Mouse (Mus musculus) liver, adult 2 months (tissue): Measurements from ENCODE around the gene Srsf10. TPM values are rescaled to one million over a fixed set of nuclear protein-coding genes. Genes with fewer than 3 reads are reported as not detected.

Experiments
- DNase-seq: peaks from one replicate; pipeline ENCODE4 v3.0.0-alpha.2; 2011; ENCODE audit warnings: low read depth, low spot score; ENCODE audit errors: extremely low read depth
- H3K27ac ChIP-seq: fragments of 200-500 bp; replicated peaks from 2 replicates; pipeline ENCODE4 v1.5.1; 2012; ENCODE audit warnings: low read depth, mild to moderate bottlenecking, control low read depth, inconsistent platforms, low read length; ENCODE audit not compliant: insufficient read depth
- H3K27me3 ChIP-seq: fragments of 200-500 bp; 2 replicates; pipeline ENCODE4 v1.6.1; 2012; ENCODE audit warnings: mild to moderate bottlenecking, moderate library complexity, low read length, inconsistent platforms; ENCODE audit not compliant: control insufficient read depth, insufficient read depth
- H3K36me3 ChIP-seq: fragments of 200-500 bp; 2 replicates; pipeline ENCODE4 v1.6.1; 2012; ENCODE audit warnings: low read length, inconsistent platforms; ENCODE audit not compliant: control insufficient read depth, insufficient read depth
- H3K4me1 ChIP-seq: fragments of 200-500 bp; 2 replicates; pipeline ENCODE4 v1.6.1; 2011; ENCODE audit warnings: low read length; ENCODE audit not compliant: control insufficient read depth, insufficient read depth
- H3K4me3 ChIP-seq: fragments of 200-500 bp; 2 replicates; pipeline ENCODE4 v1.5.1; 2011; ENCODE audit warnings: low read depth, mild to moderate bottlenecking, control low read depth, low read length, moderate library complexity; ENCODE audit not compliant: insufficient read depth
- H3K79me2 ChIP-seq: fragments of 200-500 bp; 2 replicates; pipeline ENCODE4 v1.6.1; 2012; ENCODE audit warnings: inconsistent platforms, mild to moderate bottlenecking, low read length, moderate library complexity; ENCODE audit not compliant: control insufficient read depth, insufficient read depth
- H3K9ac ChIP-seq: fragments of 200-500 bp; 2 replicates; pipeline ENCODE4 v1.6.1; 2012; ENCODE audit warnings: low read depth, mild to moderate bottlenecking, control low read depth, inconsistent platforms, low read length
- CTCF ChIP-seq: fragments of 200-500 bp; IDR thresholded peaks from 2 replicates; pipeline ENCODE4 v1.5.1; 2011; ENCODE audit warnings: low read depth, low read length, control low read depth
- POLR2A ChIP-seq: fragments of 200-500 bp; IDR thresholded peaks from 2 replicates; pipeline ENCODE4 v1.6.1; 2011; ENCODE audit warnings: low read length, control low read depth; ENCODE audit not compliant: insufficient read depth; ENCODE audit errors: extremely low read depth
- WGBS: fragments of 180-500 bp; shearing (Covaris S2); methylation state at CpG from one replicate; pipeline ENCODE4 v1.1.7; 2018; 5-methylcytosine and 5-hydroxymethylcytosine counted together
- polyA plus RNA-seq: library from polyadenylated mRNA; depleted of rRNA; stranded (reverse); fragments of >200 nt; gene quantifications from 2 replicates; pipeline ENCODE4 v1.2.3, GENCODE M21; 2012
- total RNA-seq: library from RNA; depleted of rRNA; stranded (reverse); fragments of >200 nt; gene quantifications from 2 replicates; pipeline ENCODE4 v1.2.3, GENCODE M21; 2014

The Srsf10 gene
- total and polyA plus RNA-seq, 2 experiments = 31.3 to 32.9 TPM

- peak; percentile 90 for DNase-seq
- Histone ChIP-seq H3K27ac (peak within 1 kb of the TSS; percentile 94), H3K4me1 (peaks cover 32% of the 10 kb centered on the region), H3K27me3 (no peaks in the 10 kb centered on the region), H3K79me2 (peaks cover 4% of the 10 kb centered on the region; the same call in 1 of the 2 replicates), H3K4me3 (peak within 1 kb of the TSS; percentile 78), H3K36me3 (peaks cover 24% of the 10 kb centered on the region), H3K9ac (peak within 1 kb of the TSS; percentile 95)
- WGBS = under 1% methylated on average over 58 of the region's 60 CpGs
- no peak for TF ChIP-seq CTCF
- peak; percentile 79 for TF ChIP-seq POLR2A
Measured at GRCm38 (mm10) chr4:135873526-135874202, 18.1 kb downstream of the Srsf10 start, which contains the start of gene Pnrc2. Gene Pnrc2 (minus strand): TSS chr4:135873850.

- peaks cover 4% of the 10 kb centered on the region; the same call in 1 of the 2 replicates for H3K79me2 ChIP-seq
- peaks cover 32% of the 10 kb centered on the region for H3K4me1 ChIP-seq
- no peak overlapping the region for H3K4me3 ChIP-seq
- 76% methylated on average over 10 of the region's 10 CpGs for WGBS
- peak overlapping the region; percentile 94 for H3K27ac ChIP-seq
- no peak overlapping the region for H3K9ac ChIP-seq
- H3K36me3 ChIP-seq = peaks cover 17% of the 10 kb centered on the region
- TF ChIP-seq POLR2A = no peak
- TF ChIP-seq CTCF = no peak
- DNase-seq = no peak
- no peaks in the 10 kb centered on the region for H3K27me3 ChIP-seq
Measured at GRCm38 (mm10) chr4:135874564-135875535, 19.3 kb downstream of the Srsf10 start.

GRCm38 (mm10) chr4:135875546-135875945 lies 20.0 kb downstream of the Srsf10 start:
- H3K9ac ChIP-seq = no peak overlapping the region
- no peak for DNase-seq
- H3K4me1 ChIP-seq = peaks cover 30% of the 10 kb centered on the region
- TF ChIP-seq POLR2A = no peak
- TF ChIP-seq CTCF = no peak
- no peak overlapping the region for H3K4me3 ChIP-seq
- no peaks in the 10 kb centered on the region for H3K27me3 ChIP-seq
- H3K36me3 ChIP-seq = peaks cover 14% of the 10 kb centered on the region
- H3K27ac ChIP-seq = peak overlapping the region; percentile 94
- WGBS = 67% methylated on average over 7 of the region's 7 CpGs
- H3K79me2 ChIP-seq = peaks cover 4% of the 10 kb centered on the region; the same call in 1 of the 2 replicates

GRCm38 (mm10) chr4:135875991-135876582 lies 20.5 kb downstream of the Srsf10 start:
- WGBS = 13% methylated on average over 9 of the region's 9 CpGs

GRCm38 (mm10) chr4:135876583-135877020 lies 21.1 kb downstream of the Srsf10 start:
- no peak for TF ChIP-seq POLR2A
- no peak for TF ChIP-seq CTCF
- Histone ChIP-seq H3K4me3 (no peak overlapping the region), H3K4me1 (peaks cover 24% of the 10 kb centered on the region), H3K79me2 (peaks cover 4% of the 10 kb centered on the region; the same call in 1 of the 2 replicates), H3K27ac (peak overlapping the region; percentile 94), H3K27me3 (no peaks in the 10 kb centered on the region), H3K36me3 (peaks cover 10% of the 10 kb centered on the region), H3K9ac (peak overlapping the region; percentile 4)
- 4% methylated on average over 16 of the region's 16 CpGs for WGBS
- peak; percentile 68 for DNase-seq

More at GRCm38 (mm10) chr4:135875991-135876582, 20.5 kb downstream of the Srsf10 start:
- DNase-seq = peak; percentile 61
- Histone ChIP-seq H3K9ac (peak overlapping the region; percentile 34), H3K4me1 (peaks cover 27% of the 10 kb centered on the region), H3K79me2 (peaks cover 4% of the 10 kb centered on the region; the same call in 1 of the 2 replicates), H3K4me3 (no peak overlapping the region), H3K27ac (peak overlapping the region; percentile 94), H3K27me3 (no peaks in the 10 kb centered on the region), H3K36me3 (peaks cover 13% of the 10 kb centered on the region)
- TF ChIP-seq CTCF (no peak), POLR2A (no peak)
